Mouse (Mus musculus): ENCODE data around the gene Ptprd.

Ptprd gene

DNA sequence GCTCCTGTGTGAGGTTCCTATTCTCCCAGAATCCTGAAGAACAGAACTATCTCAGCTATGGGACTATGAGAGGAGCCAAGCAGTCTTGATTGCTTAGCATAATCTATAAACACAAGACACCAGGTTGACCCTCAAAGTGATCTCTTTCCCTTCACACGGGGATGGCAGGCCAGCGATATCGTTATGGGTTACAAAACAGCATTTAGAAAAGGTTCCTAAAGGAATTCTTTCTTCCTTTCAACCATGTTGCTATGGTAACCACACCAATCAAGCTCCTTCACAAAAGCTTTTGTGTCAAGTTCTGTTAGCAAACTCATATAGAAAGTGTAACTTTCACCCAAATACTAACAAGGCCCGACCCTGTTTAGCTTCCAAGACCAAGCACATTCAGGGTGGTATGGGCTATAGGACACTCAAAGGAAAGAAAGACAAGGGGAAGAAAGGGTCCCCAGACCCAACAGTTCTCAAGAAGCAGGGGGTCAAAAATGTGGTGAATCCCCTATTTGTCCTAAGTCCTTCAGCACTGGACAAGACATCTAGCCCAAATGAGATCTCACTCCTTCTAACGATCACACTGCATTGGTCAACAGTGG, 1805.8 kb downstream of the Ptprd start:
- in situ Hi-C loops (cut with MboI; ENCODE audit: low pct_unique_long_range_greater_than_20kb in 1 of 2, low sequenced_read_pairs in 2 of 2, unreplicated experiment in 1 of 2): no loop called here

DNA sequence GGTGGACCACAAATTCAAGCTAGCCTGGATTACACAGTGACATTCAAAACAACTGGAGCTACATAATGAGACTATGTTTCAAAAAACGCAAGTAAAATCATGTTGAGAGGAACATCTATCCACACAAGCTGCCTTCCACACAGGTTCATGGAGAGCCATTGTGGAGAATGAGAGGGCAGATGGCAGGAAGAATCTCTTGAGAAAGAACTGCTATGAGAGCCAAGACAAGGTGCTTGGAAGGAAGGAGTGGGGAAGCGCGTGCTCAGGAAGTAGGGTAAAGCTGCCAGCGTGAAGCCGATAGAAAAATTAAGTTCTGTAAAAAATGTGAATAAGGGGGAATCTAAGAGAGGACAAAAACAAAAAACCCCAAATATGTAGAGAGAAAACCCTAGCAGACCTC, 1808.5 kb downstream of the Ptprd start:
- in situ Hi-C loops (cut with MboI; ENCODE audit: low pct_unique_long_range_greater_than_20kb in 1 of 2, low sequenced_read_pairs in 2 of 2, unreplicated experiment in 1 of 2): no loop called here

DNA sequence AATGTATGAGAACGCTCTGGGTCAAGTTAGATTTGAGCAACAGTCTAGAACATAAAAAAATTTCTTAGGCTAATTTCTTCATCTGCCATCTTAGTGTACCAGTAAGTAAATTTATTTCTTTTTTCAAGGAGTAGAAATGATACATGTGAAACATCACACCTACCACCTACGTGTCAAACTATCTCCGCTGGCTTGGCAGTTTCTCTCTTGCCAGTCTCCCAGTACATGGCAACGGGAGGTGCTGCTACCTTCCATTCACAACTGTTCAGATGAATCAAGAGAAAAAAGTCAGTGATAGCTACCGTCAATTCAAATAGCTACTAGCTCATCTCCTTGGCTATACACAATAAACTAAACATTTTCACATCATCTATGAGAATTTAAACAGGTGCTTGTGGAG, 1823.9 kb downstream of the Ptprd start:
- in situ Hi-C loops (cut with MboI; ENCODE audit: low pct_unique_long_range_greater_than_20kb in 1 of 2, low sequenced_read_pairs in 2 of 2, unreplicated experiment in 1 of 2): no loop called here

DNA sequence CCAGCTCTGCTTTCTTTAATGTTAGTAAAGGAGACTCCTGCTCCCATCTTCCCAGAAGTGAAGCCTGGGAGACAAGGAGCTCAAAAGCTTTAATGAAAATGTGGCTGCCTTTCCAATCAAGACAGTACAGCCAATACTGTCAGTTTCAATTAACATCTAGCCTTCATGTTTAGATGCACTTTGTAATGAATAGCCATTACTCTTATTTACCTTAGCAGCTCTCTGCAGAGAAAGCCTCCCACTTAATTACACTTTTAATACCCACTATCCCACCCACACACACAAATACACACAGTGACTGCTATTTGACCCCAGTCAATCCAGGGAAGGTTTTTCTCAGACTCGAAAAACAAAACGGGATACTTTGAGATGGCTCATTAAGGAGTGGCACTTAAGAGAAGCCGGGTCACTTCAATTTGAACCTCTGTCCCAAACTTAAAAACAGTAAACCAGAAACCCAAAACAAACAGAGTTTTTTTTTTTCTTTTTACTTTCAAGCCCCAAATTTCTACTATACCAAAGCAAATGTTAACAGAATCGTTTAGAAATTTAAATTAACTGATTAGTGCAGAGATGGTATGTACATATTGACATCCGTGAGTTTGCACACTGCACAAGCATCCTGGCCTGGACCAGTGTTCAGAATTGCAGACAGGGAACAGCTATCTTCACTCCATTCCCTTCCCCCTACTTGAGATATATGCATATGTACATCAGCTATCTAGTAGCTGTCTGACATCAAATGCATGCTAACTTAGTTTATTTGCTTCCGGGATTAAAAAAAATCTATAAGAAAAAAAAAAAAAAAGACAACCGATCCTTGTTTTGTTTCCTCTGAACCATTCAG, 1824.6 kb downstream of the Ptprd start:
- in situ Hi-C loops (cut with MboI; ENCODE audit: low pct_unique_long_range_greater_than_20kb in 1 of 2, low sequenced_read_pairs in 2 of 2, unreplicated experiment in 1 of 2): no loop called here

DNA sequence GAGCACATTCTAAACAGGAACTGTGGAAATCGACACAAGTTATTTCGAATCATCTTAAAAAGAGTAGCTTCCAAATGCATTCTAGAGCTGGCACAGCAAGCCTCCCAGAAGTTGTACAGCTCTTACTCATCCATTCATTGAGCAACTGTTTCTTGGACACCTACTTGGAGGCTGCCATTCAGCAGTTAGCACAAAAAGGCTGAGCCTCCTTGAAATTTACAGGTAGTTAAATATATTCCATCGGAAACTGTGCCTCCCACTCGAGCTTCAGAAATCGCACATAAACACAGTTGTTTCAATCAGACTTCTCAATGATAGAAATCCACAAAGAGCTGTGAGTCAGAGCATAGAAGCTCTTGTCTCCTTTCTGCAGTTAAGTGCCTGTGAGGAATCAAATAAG, 1825.9 kb downstream of the Ptprd start:
- in situ Hi-C loops (cut with MboI; ENCODE audit: low pct_unique_long_range_greater_than_20kb in 1 of 2, low sequenced_read_pairs in 2 of 2, unreplicated experiment in 1 of 2): no loop called here

DNA sequence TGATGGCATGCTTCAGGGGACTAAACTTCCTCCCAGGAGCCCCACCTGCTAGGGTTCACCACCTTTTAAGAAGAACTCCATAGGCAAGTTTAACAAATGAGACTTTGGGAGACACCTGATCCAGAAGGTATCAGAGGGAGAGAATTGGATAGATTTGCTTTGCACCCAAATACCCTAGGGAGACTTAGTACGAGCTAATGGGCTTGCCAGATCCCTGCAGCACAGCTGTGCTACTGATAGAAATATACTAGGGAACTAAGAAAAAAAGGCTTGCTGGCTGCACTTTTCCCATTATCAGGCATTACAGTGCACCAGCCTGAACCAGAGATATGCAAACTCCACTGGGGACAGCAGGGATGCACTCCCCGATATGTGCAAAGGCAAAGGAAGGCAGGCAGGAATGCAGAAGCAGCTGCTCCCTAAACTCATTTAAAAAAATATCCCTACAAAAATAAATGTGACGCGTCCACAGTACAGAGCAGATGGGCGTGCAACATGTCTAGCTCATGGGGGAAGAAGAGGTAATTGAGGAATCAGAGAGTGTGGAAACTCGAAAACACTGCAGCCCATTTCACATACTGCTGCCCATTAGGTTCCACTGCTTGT, 1831.3 kb downstream of the Ptprd start:
- in situ Hi-C loops (cut with MboI; ENCODE audit: low pct_unique_long_range_greater_than_20kb in 1 of 2, low sequenced_read_pairs in 2 of 2, unreplicated experiment in 1 of 2): no loop called here

DNA sequence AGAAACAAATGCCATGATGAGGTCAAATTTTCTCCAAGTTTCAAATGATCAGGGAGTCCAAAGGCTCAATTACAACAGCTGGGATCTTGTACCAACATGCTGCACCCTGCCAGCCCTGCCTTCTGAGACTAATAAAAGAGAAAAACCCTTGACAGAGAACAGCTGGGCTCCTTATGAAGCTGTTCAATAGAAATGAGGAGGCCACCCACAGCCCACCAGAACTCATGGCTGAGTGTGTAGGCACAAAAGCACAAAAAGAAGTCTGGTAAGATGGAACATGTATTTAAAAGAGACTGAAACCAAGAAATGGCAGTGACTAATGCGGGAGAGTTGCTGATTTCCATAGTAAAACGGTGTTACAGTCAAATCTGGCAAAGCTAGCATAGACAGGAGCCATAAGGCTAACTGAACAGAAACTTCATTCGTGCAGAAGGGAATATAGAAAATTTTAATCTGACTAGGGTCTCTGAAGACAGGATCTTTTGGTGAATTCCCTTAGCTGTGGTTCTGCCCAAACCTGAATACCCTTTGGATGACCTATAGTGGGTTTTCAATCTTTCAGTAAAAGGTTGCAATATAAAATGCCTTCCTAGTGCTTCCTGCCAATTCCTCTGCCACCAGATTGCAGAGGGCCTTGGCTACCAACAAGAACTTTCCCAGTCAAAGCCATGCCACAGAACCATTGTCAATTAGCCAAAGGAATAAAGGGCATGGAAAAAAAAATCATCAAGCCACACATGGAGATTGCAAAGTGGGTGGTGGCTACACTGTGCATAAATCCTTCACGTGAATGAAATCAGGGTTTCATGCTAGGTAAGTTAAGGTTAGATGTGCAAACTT, 1841.5 kb downstream of the Ptprd start:
- in situ Hi-C loops (cut with MboI; ENCODE audit: low pct_unique_long_range_greater_than_20kb in 1 of 2, low sequenced_read_pairs in 2 of 2, unreplicated experiment in 1 of 2): no loop called here

DNA sequence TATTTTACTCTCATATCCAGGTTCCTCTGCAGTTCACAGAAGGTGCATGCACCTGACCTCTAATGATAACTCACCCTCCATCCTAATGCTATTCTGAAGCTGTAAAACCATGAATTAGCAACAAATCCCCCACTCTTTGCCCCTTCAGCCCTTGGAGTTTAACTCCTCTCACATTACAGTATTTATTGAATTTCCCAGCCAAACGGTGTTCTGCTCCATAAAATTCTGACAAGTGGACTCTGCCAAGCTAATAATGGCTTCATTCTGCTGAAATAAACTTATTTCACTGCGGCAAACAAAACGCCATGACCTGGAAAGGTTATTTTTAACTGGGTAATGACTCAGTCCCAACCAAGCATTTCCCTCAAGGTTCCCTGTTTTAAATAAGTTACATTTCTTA, 1842.7 kb downstream of the Ptprd start:
- in situ Hi-C loops (cut with MboI; ENCODE audit: low pct_unique_long_range_greater_than_20kb in 1 of 2, low sequenced_read_pairs in 2 of 2, unreplicated experiment in 1 of 2): no loop called here

DNA sequence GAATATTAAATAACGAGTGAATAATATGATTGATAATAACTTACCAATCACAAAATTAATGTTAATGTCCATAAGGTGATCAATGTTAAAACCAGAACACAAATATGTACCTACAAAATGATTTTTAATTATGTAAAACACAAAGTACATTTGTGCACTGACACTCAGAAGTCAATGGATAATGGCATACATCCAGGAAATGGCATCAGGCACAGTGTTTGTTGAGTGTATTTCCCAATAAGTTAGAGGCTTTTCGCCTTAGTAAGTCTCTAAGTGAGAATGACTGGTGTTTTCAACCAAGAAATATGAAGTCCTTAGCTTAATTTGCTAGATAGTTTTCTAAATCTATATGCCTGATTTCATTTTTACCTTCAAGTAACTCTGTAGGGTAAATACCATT, 1843.5 kb downstream of the Ptprd start:
- in situ Hi-C loops (cut with MboI; ENCODE audit: low pct_unique_long_range_greater_than_20kb in 1 of 2, low sequenced_read_pairs in 2 of 2, unreplicated experiment in 1 of 2): no loop called here

DNA sequence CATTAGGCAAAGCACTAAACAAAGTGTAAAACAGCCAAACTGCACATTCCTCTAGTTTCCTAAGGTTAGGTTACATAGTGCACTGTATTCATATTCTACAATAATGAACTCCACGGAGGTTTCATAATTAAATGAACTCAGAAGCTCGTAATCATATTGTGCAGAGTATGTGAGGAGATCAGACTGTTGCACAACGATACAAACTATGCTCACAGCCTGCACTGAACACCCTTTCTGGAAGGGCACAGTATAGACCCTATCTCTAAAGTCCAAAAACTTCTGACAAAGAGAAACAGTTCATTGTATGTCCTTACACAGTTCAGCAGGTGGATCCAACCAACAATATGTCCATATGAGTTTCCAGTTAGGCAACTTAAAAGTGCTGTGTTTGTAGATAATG, 1844.5 kb downstream of the Ptprd start:
- in situ Hi-C loops (cut with MboI; ENCODE audit: low pct_unique_long_range_greater_than_20kb in 1 of 2, low sequenced_read_pairs in 2 of 2, unreplicated experiment in 1 of 2): no loop called here

DNA sequence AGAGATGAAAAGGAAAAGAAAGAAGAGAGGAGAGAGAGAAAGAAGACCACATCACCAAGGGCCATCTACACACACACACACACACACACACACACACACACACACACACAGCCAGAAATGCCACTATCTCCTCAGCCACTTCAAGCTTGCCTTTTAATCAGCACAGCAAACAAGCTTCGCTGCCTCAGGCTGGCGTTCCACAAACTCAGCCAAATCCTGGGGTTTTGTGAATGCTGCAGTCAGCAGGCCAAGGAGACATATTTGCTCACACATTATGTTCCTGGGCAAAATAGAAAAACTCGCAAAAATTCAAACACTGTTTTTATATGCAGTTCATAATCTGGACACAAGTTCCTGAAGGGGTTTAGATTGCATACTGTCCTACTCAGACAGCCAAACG, 1845.9 kb downstream of the Ptprd start:
- in situ Hi-C loops (cut with MboI; ENCODE audit: low pct_unique_long_range_greater_than_20kb in 1 of 2, low sequenced_read_pairs in 2 of 2, unreplicated experiment in 1 of 2): no loop called here

DNA sequence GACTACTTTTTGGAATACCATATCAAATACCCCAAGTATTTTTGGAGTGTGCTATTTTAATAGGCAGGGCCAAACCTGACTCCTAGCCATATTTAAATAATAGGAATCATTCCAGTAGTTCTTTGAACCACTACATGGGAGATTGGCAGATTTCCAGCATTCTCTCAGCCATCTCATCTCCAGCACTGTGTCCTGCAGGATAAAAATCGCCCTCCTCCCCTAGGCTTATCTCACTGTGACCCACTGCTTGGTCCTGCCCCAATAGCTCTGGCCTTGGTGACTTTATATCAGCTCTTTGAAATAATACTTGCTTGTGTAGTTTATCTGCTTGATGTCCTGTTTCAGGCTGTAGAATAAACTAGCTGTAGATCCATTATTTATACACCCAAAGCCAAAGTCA, 1850.2 kb downstream of the Ptprd start:
- in situ Hi-C loops (cut with MboI; ENCODE audit: low pct_unique_long_range_greater_than_20kb in 1 of 2, low sequenced_read_pairs in 2 of 2, unreplicated experiment in 1 of 2): no loop called here

DNA sequence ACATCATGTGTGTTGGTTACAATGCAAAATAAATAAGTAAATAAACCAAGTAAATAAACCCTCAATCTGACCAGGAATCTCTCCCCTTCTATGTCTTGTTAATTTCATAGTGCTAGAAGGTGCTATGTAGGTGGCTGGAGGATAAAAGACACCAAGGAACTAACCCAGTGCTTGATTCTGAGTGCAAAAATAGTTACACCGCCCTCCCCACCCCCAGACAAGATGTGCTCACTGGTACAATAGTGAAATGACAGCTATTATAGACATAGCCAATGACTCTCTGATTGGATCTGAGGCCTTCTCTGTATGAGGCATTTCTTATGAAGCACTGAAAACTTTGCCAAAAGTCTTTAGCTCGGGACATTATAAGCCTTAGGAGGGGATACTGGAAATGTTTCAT, 1857.6 kb downstream of the Ptprd start:
- in situ Hi-C loops (cut with MboI; ENCODE audit: low pct_unique_long_range_greater_than_20kb in 1 of 2, low sequenced_read_pairs in 2 of 2, unreplicated experiment in 1 of 2): no loop called here

DNA sequence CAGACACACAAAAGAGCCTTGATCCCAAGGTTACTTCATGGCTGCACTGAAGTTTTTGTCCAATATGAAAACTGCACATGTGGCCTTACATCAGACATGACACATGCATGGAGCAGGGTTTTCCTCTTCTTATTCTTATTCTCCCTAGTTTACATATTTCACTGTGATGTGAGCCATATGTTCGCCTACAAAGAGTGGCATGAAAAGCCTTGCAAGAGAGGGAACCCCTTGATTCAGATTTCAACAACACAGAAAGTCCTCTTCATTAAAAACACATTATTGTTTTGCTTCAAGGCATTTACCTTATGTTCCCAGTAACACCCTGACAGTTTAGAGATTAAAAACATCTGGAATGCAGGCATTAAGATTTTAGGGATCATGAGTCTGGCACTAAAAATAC, 1859.3 kb downstream of the Ptprd start:
- in situ Hi-C loops (cut with MboI; ENCODE audit: low pct_unique_long_range_greater_than_20kb in 1 of 2, low sequenced_read_pairs in 2 of 2, unreplicated experiment in 1 of 2): no loop called here

DNA sequence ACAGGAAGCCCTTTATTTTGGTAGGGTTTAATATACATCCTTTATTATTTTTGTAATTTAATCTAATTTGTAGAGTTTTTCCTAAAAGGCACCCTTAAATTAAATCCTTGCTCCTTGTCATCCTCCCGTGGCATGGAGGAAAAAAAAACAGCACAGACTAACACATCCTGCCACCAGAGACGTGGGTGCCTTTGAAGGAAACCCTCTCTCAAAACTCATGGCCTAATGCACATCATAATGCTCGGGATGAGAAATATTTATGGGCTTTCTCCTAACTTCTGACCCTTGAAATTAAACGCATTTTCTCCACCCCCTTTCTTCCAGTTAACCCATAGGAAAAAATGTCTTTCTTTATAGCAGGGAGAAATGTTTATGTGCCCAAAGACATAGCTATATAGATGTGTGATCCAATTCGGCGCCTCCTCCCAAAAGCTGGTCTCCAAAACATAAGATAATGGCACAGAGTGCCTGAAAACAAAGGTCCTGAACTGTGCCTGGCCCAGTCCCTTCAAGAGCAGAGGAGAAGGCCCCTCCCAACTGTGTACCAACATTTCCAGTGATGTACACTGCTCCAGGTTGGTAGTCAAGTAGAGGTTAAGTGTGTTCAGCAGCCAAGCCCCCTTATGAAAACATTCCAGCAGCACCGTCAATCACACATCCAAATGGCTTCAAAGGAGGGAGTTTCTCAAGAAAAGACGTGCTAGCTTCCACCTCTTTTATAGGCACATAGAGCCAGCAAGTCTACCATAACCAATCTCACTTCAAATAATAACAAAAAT, 1860.4 kb downstream of the Ptprd start:
- in situ Hi-C loops (cut with MboI; ENCODE audit: low pct_unique_long_range_greater_than_20kb in 1 of 2, low sequenced_read_pairs in 2 of 2, unreplicated experiment in 1 of 2): no loop called here

DNA sequence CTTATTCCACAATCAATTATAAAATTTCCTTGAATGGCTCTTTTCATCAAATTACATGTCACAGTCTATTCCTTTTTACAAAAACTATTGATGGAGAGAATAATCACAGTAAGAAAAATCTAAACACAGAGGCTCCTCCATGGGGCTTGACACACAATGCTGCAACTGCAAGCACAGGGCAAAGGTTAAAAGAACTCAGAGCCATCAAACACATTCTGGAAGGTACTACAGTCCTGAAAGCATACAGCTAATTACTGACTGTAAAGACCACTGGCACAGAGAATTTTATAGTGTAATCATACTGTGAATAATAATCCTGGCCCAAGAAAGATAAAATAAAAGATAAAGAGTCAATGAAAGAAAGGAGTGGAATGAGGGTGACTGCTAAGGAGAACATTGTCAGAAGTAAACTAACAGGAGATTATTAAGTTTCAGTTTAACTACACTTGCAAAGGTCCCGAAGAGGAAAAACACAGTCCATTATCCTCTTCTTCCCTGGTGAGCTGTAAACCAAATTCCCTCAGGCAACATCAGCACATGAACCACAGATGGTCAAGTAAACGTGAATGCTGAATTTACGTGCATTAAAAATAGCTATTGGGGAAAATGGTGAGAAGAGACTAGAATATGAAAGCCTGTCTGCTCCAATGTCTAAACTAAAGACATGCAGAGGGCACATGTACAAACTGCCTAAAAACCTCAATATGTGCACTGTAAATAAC, 1861.4 kb downstream of the Ptprd start:
- in situ Hi-C loops (cut with MboI; ENCODE audit: low pct_unique_long_range_greater_than_20kb in 1 of 2, low sequenced_read_pairs in 2 of 2, unreplicated experiment in 1 of 2): no loop called here

DNA sequence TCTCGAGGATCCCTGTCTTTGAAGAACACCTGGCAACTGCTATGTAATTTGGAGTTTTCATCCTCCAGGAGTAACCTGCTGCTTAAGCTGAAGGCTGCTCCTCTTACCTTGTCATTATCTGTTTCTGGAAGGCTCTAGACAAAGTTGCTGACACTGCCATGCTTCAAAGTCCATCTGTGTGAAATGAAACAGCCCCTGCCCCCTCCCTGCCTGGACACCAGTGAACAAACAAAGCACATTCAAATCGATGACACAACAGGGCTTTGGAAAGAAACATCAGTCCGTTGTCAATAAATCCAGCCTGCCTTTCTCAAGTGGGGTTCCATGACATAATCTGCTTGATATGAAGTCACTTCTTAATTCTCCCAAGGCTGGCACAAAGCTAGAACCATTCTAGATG, 1867.7 kb downstream of the Ptprd start:
- in situ Hi-C loops (cut with MboI; ENCODE audit: low pct_unique_long_range_greater_than_20kb in 1 of 2, low sequenced_read_pairs in 2 of 2, unreplicated experiment in 1 of 2): no loop called here

DNA sequence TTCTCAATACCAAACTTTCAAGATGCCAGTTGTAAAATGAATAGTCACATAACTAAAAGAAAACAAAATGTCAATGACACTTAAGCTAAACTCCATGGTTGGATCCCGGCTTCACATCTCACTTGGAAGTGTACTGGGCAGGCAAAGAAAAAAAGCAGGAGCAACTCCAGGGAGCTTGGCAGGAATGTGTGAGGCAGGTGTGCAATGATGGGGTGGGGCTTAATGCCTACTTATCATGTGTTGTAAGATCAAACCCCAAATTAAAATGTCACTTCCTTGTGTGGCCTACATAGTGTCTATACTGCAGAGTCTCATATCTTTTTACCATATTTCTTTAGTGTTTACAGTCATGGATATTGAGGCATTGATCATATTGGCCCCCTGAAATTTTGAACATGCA, 1873.8 kb downstream of the Ptprd start:
- in situ Hi-C loops (cut with MboI; ENCODE audit: low pct_unique_long_range_greater_than_20kb in 1 of 2, low sequenced_read_pairs in 2 of 2, unreplicated experiment in 1 of 2): no loop called here

All from mouse embryonic stem cell (cell line).